Mouse (Mus musculus) liver, adult 2 months (tissue): ENCODE results near the gene Nup205. TPM values are rescaled to one million over a fixed set of nuclear protein-coding genes. Genes with fewer than 3 reads are reported as not detected.
A peak's percentile ranks its signal among the peaks of the same experiment; 100 is the strongest.

ENCODE experiments used
- DNase-seq: peaks from one replicate; pipeline ENCODE4 v3.0.0-alpha.2; 2011; ENCODE audit warnings: low read depth, low spot score; ENCODE audit errors: extremely low read depth
- H3K27ac ChIP-seq: fragments of 200-500 bp; replicated peaks from 2 replicates; pipeline ENCODE4 v1.5.1; 2012; ENCODE audit warnings: low read depth, mild to moderate bottlenecking, control low read depth, inconsistent platforms, low read length; ENCODE audit not compliant: insufficient read depth
- H3K27me3 ChIP-seq: fragments of 200-500 bp; 2 replicates; pipeline ENCODE4 v1.6.1; 2012; ENCODE audit warnings: mild to moderate bottlenecking, moderate library complexity, low read length, inconsistent platforms; ENCODE audit not compliant: control insufficient read depth, insufficient read depth
- H3K36me3 ChIP-seq: fragments of 200-500 bp; 2 replicates; pipeline ENCODE4 v1.6.1; 2012; ENCODE audit warnings: low read length, inconsistent platforms; ENCODE audit not compliant: control insufficient read depth, insufficient read depth
- H3K4me1 ChIP-seq: fragments of 200-500 bp; 2 replicates; pipeline ENCODE4 v1.6.1; 2011; ENCODE audit warnings: low read length; ENCODE audit not compliant: control insufficient read depth, insufficient read depth
- H3K4me3 ChIP-seq: fragments of 200-500 bp; 2 replicates; pipeline ENCODE4 v1.5.1; 2011; ENCODE audit warnings: low read depth, mild to moderate bottlenecking, control low read depth, low read length, moderate library complexity; ENCODE audit not compliant: insufficient read depth
- H3K79me2 ChIP-seq: fragments of 200-500 bp; 2 replicates; pipeline ENCODE4 v1.6.1; 2012; ENCODE audit warnings: inconsistent platforms, mild to moderate bottlenecking, low read length, moderate library complexity; ENCODE audit not compliant: control insufficient read depth, insufficient read depth
- H3K9ac ChIP-seq: fragments of 200-500 bp; 2 replicates; pipeline ENCODE4 v1.6.1; 2012; ENCODE audit warnings: low read depth, mild to moderate bottlenecking, control low read depth, inconsistent platforms, low read length
- CTCF ChIP-seq: fragments of 200-500 bp; IDR thresholded peaks from 2 replicates; pipeline ENCODE4 v1.5.1; 2011; ENCODE audit warnings: low read depth, low read length, control low read depth
- POLR2A ChIP-seq: fragments of 200-500 bp; IDR thresholded peaks from 2 replicates; pipeline ENCODE4 v1.6.1; 2011; ENCODE audit warnings: low read length, control low read depth; ENCODE audit not compliant: insufficient read depth; ENCODE audit errors: extremely low read depth
- WGBS: fragments of 180-500 bp; shearing (Covaris S2); methylation state at CpG from one replicate; pipeline ENCODE4 v1.1.7; 2018; 5-methylcytosine and 5-hydroxymethylcytosine counted together
- polyA plus RNA-seq: library from polyadenylated mRNA; depleted of rRNA; stranded (reverse); fragments of >200 nt; gene quantifications from 2 replicates; pipeline ENCODE4 v1.2.3, GENCODE M21; 2012
- total RNA-seq: library from RNA; depleted of rRNA; stranded (reverse); fragments of >200 nt; gene quantifications from 2 replicates; pipeline ENCODE4 v1.2.3, GENCODE M21; 2014

The Nup205 gene
- total and polyA plus RNA-seq, 2 experiments: 6.4 to 9.5 TPM

GRCm38 (mm10) chr6:35257626-35258190, 80.5 kb downstream of the Nup205 start:
- H3K27ac ChIP-seq: no peak overlapping the region
- no peaks in the 10 kb centered on the region for H3K27me3 ChIP-seq
- H3K79me2 ChIP-seq: peaks cover 21% of the 10 kb centered on the region; the same call in 1 of the 2 replicates
- H3K4me1 ChIP-seq: peaks cover 32% of the 10 kb centered on the region
- H3K4me3 ChIP-seq: no peak overlapping the region
- H3K9ac ChIP-seq: no peak overlapping the region
- H3K36me3 ChIP-seq: peaks cover 7% of the 10 kb centered on the region; the same call in 1 of the 2 replicates
- 63% methylated on average over 13 of the region's 13 CpGs for WGBS
- TF ChIP-seq POLR2A (no peak), CTCF (no peak)
- no peak for DNase-seq

- H3K9ac ChIP-seq: no peak overlapping the region
- H3K4me1 ChIP-seq: peaks cover 30% of the 10 kb centered on the region
- H3K79me2 ChIP-seq: peaks cover 21% of the 10 kb centered on the region; the same call in 1 of the 2 replicates
- H3K4me3 ChIP-seq: no peak overlapping the region
- TF ChIP-seq POLR2A (no peak), CTCF (no peak)
- peak; percentile 17 for DNase-seq
- no peak overlapping the region for H3K27ac ChIP-seq
- peaks cover 12% of the 10 kb centered on the region; the same call in 1 of the 2 replicates for H3K36me3 ChIP-seq
- WGBS: 78% methylated on average over 2 of the region's 2 CpGs
- H3K27me3 ChIP-seq: no peaks in the 10 kb centered on the region
Measured at GRCm38 (mm10) chr6:35258922-35259321, 81.7 kb downstream of the Nup205 start.

- H3K4me3 ChIP-seq: no peak overlapping the region
- no peak overlapping the region for H3K27ac ChIP-seq
- H3K79me2 ChIP-seq: peaks cover 18% of the 10 kb centered on the region; the same call in 1 of the 2 replicates
- 58% methylated on average over 5 of the region's 5 CpGs for WGBS
- H3K36me3 ChIP-seq: peaks cover 12% of the 10 kb centered on the region; the same call in 1 of the 2 replicates
- TF ChIP-seq CTCF: no peak
- no peak for TF ChIP-seq POLR2A
- H3K4me1 ChIP-seq: peaks cover 26% of the 10 kb centered on the region
- H3K27me3 ChIP-seq: no peaks in the 10 kb centered on the region
- DNase-seq: peak; percentile 23
- H3K9ac ChIP-seq: no peak overlapping the region
Measured at GRCm38 (mm10) chr6:35259526-35259925, 82.3 kb downstream of the Nup205 start.

GRCm38 (mm10) chr6:35260531-35260930, 83.3 kb downstream of the Nup205 start:
- Histone ChIP-seq H3K4me1 (peaks cover 18% of the 10 kb centered on the region), H3K27me3 (no peaks in the 10 kb centered on the region), H3K27ac (no peak overlapping the region), H3K9ac (no peak overlapping the region), H3K4me3 (no peak overlapping the region), H3K79me2 (peaks cover 13% of the 10 kb centered on the region; the same call in 1 of the 2 replicates), H3K36me3 (peaks cover 12% of the 10 kb centered on the region; the same call in 1 of the 2 replicates)
- TF ChIP-seq POLR2A: no peak
- TF ChIP-seq CTCF: no peak
- no peak for DNase-seq
- WGBS: 77% methylated on average over 7 of the region's 7 CpGs

GRCm38 (mm10) chr6:35265580-35266278, 88.5 kb downstream of the Nup205 start:
- 85% methylated on average over 15 of the region's 15 CpGs for WGBS
- H3K4me1 ChIP-seq: peaks cover 3% of the 10 kb centered on the region; the same call in 1 of the 2 replicates
- no peak overlapping the region for H3K9ac ChIP-seq
- no peak for DNase-seq
- no peaks in the 10 kb centered on the region for H3K27me3 ChIP-seq
- no peak for TF ChIP-seq CTCF
- TF ChIP-seq POLR2A: no peak
- no peak overlapping the region for H3K27ac ChIP-seq
- no peaks in the 10 kb centered on the region for H3K79me2 ChIP-seq
- H3K36me3 ChIP-seq: peaks cover 12% of the 10 kb centered on the region; the same call in 1 of the 2 replicates
- no peak overlapping the region for H3K4me3 ChIP-seq

- Histone ChIP-seq H3K4me1 (peaks cover 13% of the 10 kb centered on the region), H3K36me3 (no peaks in the 10 kb centered on the region), H3K4me3 (no peak overlapping the region), H3K79me2 (no peaks in the 10 kb centered on the region), H3K9ac (0 out of 2 replicates have a peak overlapping the region, but pooled peaks have one; percentile 39), H3K27me3 (no peaks in the 10 kb centered on the region), H3K27ac (peak overlapping the region; percentile 71)
- no peak for TF ChIP-seq CTCF
- TF ChIP-seq POLR2A: no peak
- WGBS: 52% methylated on average over 13 of the region's 13 CpGs
- peak; percentile 91 for DNase-seq
Measured at GRCm38 (mm10) chr6:35268711-35269110, 91.5 kb downstream of the Nup205 start.
